Mouse (Mus musculus): ENCODE measurements around the gene AU022751.

- TF ChIP-seq CTCF (IDR thresholded peaks at IDR 0.05; ENCODE audit: extremely low read depth, insufficient read depth, insufficient read length, insufficient replicate concordance) (no peak), POLR2A (IDR thresholded peaks at IDR 0.05; ENCODE audit: low read depth, low read length) (no peak)
Measured at GRCm38 (mm10) chrX:6061563-6061962, 21.7 kb downstream of the AU022751 start.
